Mouse (Mus musculus): ENCODE results near the gene Snx8.
A peak's percentile ranks its signal among the peaks of the same experiment; 100 is the strongest.

The Snx8 gene

DNA sequence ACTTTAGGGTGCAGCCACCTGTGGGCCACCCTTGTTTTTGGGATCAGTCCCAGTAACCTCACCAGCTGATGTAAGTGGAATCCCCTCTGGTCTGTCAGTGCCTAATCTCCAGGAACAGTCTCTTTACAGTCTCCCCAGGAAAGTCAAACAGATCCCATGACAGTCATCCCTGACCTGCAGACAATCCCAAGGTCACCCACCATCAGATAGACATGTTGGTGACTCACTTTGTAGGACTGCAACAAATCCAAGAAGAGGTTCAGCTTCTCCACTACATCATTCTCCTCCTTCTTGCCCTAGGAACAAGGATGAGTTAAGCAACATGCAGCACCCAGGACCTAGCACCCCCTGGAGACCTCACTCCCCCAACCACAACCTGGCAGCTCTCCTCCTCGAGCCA, 43.0 kb downstream of the Snx8 start:
- no peak for DNase-seq (ENCODE audit: low spot score)

DNA sequence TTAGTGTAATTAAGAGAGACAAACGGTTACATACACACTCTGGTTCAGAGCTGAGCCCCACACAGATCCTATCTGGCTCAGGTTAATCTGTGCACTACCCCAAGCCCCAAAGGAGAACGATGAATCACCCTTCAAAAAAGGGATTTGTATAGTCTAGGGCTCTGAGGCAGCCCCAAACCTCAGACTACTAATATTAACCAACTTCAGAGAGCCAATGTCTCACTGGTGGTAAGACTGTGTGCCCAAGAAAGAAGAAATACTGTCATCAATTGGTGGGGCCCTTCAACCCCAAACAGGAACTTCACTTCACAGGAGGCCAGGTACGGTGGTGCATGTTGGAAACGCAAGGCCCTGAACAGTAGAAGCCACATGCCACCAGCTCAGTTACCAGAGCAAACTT, 43.8 kb downstream of the Snx8 start:
- DNase-seq (ENCODE audit: low spot score): no peak

DNA sequence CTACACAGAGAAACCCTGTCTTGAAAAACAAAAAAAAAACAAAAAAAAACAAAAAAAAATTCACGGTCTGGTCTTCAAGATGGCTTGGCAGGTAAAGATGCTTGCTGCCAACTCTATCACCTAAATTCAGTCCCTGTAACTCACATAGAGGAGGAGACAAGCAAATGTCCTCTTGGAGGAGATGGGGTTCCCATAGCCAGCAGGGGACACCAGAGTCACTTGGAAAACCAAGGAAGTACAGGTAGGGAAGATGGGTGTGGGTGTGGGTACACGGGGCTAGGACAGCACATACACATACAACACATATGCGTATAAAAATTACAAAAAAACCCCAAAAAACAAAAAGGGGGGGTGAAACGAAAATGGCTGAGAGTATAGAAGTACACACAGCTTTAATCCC, 46.2 kb downstream of the Snx8 start:
- no peak for DNase-seq (ENCODE audit: low spot score)

DNA sequence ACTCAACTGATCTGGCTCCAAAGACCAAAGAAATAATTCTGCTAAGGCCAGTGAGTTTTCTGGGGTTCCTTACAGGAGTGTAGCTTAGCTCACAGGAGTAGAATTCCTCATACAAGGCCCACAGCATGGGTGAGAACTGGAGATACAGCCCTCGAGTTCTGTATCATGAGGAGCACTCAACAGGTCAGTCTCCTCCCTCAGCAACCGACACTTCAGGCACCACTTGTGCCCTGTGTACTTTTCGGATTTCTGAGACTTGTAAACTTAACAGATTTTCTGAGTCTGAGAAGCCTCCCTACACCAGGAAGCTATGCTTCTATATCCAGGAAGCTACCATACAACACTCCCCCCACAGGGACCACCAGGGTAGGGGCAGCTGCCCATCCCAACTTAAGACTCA, 49.2 kb downstream of the Snx8 start:
- no peak for DNase-seq (ENCODE audit: low spot score)

DNA sequence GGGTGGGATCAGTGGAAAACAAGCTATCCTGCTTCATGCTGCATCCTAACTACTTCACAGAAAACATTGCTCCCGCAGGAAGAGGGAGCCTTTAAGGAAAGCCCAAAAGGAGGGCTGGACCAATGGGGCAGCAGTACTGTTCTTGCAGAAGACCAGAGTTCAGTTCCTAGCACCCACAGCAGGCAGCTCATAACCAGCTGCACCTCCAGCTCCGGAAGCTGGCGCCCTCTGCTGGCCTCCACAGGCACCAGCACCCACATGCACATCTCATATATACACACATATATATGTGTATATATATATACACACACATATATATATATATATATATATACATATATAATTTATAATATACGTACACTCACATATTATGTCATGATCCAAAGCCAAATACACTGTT, 50.3 kb downstream of the Snx8 start:
- no peak for DNase-seq (ENCODE audit: low spot score)

DNA sequence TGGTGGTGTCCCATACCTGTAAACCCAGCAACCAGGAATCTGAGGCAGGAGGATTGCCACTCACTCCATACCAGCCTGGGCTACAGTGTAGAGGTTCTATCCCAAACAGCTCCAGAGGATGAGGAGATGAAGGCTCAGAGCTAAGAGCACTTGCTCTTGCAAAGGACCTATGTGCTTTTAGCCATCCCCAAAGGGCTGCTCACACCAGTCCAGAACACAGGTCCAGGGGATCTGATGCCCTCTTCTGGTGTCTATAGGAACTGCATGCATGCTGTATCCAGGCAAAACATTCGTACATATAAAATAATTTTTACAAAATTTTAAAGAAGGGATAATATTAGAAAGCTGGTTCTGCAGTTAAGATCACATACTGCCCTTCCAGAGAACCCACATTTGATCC, 52.4 kb downstream of the Snx8 start:
- DNase-seq (ENCODE audit: low spot score): peak; percentile 32

DNA sequence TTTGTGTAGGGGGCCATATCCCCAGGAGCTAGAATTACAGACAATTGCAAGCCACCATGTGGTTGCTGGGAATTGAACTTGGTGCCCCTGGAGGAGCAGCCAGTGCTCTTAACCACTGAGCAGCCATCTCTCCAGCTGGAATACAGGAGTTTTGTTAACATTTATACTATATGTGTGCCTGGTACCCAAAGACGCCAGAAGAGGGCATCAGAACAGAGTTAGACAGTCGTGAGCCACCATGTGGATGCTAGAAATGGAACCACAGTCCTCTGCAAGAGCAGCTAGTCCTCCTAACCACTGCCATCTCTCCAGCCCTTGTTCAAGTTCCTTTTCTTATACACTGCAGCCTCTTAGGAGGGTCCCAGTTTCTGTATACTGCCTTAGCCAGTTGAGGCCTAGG, 55.4 kb downstream of the Snx8 start:
- DNase-seq (ENCODE audit: low spot score): no peak

DNA sequence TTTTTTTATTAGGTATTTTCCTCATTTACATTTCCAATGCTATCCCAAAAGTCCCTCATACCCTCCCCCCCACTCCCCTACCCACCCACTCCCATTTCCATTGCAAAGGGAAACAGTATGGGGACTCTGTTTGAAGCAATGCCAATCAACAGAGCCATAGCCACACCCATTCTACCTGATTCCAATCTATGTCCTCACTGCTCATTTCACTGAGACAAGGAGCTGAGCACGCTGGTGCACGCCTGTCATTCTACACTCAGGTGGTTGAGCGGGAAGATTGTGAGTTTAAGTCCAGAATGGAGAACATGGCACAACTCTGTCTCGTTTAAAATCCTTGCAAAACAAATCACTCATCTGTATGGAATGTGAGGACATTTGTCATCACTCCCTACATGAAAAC, 56.5 kb downstream of the Snx8 start:
- no peak for DNase-seq (ENCODE audit: low spot score)

DNA sequence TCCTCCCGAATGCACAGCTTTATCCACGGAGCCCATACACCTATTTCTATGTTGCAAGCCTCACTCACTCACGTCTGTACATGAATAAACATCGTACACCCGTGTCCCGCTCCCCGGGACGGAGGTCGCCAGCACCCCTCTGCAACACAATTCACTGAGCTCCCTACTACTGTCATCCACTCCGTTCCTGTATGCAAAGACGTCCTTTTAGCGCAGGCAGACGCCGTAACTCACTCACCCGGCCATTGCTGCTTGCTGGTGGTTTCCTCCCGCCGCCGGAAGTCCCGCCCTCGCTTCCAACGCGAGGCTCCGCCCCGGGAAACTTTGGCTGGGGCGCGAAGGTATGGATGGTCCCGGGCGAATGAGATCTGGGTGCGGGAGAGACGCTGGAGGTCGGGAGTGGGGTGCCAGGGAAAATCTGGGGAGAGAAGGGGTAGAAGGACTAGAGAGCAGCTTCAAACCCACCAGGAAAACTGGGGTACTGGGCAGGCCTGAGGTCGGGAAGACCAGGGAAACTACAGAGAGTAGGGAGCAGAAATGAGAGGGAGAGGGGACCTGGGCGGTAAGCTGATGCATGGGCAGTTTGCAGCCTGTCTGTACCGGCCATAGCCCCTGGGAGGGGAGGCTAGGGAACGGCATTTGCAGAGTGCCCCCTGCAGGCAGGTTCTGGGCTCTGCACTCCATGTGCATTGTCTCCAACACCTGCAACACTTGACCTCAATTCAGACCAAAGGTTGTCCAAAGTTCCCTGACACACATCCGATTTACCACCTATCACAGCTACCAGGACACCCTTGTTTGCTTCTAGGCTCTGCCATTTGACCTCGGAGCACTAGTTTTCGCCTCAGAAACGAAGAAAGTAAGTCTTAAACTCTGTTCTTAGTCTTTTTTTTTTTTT, 57.2 kb downstream of the Snx8 start, which contains the start of gene Mrm2:
Mrm2 (minus strand) TSS at position 284 of the 898 bp plus-strand sequence.
- DNase-seq (ENCODE audit: low spot score): peak; percentile 80

DNA sequence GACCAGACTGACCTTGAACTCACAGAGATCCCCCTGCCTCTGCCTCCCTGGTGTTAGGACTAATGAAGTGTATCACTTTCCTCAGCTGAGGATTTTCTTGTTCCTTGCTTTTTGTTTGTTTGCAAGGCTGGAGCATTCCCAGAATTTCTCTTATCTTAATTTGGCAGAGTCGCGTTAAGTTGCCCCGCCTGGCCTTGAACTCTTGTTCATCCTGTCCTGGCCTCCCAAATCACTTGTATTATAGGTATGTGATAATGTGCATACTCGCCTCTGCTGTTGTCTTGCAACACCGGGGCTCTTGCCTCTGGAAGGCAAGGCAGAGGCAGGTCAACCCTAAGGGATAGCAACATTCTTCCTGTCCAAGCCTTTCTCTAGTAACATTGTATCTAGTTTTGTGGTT, 65.0 kb downstream of the Snx8 start:
- DNase-seq (ENCODE audit: low spot score): no peak

DNA sequence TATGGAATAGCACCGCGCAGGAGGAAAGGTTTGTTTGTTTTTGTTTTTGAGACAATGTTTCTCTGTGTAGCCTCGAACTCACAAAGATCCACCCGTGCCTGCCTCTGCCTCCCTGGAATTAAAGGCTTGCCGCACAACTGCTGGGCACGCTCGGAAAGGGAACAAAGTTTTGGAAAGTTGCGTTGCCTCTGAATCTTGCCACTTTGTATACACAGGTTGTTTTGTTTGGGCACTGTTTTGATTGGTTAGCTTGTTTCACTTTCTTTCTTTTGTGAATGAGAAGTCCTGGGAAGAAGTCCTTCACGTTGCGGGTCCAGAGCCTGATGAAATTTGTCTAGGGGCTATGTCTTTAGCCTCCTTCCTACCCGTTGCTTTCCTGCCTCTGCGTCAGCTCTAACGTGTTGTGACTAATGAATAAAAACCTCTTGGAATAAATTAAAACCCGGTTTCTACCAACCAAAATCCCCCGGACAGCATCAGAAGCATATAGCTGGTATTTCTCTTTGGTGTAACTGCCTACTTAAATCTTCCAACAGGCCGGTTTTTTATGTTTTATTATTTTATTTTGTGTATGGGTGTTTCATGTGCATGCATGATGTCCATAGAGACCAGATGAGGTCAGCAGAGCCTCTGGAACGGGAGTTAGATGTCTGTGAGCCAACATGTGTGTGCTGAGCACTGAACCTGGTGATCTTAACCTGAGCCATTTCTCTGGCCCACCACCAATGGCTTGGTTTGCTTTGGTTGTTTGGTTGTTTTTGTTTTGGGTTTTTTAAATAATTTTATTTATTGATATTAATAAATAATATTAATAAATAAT, 67.1 kb downstream of the Snx8 start:
- DNase-seq (ENCODE audit: low spot score): no peak

DNA sequence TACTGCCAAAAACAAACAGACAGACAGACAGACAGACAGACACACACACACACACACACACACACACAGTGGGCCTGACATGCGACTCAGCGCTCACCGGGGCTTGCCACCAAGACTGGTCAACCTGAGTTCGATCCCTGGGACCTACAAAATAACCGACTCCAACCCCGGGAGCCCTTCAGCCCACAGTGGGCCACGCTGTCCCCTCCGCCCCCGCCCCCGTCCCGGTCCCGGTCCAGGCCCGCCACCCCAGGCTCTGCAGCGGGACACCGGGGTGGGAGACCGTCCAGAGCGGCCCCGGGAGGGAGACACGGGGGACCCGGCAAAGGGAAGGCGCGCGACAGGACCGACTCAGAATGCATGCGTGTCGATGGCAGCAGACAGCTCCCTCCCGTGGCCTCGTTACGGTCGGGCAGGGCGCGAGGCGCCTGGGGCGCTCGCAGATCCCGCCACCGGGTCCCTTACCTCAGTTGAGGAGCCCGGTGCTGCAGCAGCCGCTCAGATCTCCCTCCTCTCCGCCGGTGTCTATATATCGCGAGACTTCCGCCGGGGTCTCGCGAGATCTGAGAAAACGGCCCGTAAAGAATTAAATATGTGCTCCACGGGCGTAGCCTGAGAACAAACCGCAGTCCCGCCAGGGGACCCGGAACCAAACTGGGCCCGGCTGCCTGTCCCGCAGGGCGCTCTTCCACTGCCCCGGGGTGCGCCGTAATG, 67.9 kb downstream of the Snx8 start, which contains the start of the genes Mad1l1 and Nudt1:
Mad1l1 (minus strand) TSS at position 511 of the 714 bp plus-strand sequence.
Nudt1 (plus strand) TSS at position 615 of the 714 bp plus-strand sequence.
- peak; percentile 91 for DNase-seq (ENCODE audit: low spot score)

DNA sequence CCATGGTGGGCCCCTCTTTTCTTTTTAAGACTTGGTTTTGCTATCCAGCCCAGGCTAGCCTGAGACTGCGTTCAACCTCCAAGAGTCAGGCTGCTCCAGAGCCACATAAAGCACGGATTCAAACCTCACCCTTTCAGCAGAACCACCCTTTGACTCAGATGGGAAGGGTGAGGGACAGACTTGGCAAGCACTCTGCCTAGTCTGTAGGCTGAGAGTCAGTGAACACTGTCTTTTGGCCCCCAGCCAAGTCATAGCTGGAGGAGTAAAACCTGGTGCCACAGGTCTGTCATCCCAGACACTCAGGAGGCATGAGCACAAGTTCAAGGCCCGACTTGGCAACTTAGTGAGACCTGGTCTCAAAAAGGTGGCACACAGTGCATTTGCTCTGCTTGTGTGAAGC, 72.3 kb downstream of the Snx8 start:
- DNase-seq (ENCODE audit: low spot score): no peak

DNA sequence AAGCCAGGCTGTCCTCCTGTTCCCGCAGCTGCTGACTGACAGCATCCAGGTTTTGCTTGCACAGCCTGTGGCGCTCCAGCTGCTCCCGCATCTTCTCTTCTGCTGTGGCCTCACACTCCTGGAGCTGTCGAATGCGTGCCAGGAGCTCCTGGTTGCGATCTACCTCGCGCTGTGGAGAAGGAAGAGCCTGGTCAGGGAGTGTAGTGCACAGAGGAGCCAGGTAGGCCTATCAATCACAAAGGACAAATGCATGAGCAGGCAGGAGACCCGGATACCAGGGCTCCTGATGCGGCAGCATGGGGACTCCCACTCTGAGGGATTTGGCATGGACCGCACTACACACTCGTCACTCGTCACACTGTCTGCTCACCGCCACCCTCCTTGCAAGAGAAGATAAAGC, 81.5 kb downstream of the Snx8 start:
- DNase-seq (ENCODE audit: low spot score): no peak

DNA sequence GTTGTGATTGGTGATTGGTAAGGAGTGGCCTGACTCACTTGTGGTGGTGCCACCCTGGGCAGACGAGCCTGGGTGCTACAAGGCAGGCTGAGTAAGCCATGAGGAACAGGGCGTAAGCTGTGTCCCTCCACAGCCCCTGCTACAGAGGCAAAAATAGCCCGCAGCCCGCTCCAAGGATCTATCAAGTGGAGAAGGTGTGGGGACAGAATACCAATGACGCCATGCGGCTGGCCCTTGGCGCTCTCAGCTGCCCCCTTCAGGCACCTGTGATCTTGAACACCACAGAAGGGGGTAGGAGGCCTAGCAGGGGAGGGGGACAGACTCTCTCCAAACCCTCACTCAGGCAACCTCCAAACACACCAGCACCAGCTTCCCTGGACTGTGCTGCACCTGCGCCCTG, 83.0 kb downstream of the Snx8 start:
- no peak for DNase-seq (ENCODE audit: low spot score)

DNA sequence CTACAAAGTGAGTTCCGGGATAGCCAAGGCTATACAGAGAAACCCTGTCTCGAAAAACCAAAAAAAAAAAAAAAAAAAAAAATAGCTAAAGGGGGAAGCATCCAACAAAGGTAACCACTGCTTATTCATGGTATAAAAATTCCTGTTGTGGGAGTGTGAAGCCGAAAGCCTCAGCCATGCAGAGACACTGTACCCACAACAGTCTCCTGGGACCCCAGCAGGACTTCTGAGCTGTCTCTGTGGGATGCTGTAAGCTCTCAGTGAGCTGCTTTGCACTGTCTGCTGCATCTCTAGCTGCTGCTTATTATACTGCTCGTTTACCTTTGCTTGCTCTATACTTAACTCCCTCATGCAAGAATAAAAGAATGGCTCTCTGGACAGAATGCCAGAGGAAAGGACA, 90.8 kb downstream of the Snx8 start:
- DNase-seq (ENCODE audit: low spot score): no peak

DNA sequence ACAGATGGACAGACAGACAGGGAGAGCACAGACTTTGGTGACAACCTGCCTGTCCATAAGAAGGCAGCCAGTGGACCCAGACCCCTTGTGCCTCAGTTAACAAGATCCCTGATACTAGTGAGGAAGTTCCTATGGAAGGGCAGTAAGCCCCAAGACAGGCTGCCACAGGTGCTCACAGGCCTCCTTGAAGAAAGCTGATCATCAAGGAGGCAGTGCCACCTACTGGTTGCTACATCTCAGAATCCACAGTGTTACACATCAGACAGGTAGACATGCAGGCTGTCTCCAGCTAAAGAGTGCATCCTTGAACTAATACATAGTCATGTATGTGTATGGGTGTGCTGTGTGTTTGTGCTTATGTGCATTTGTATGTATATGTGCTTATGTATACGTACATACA, 96.9 kb downstream of the Snx8 start:
- no peak for DNase-seq (ENCODE audit: low spot score)
